Mouse (Mus musculus) ovary, postnatal 36 days (tissue): Measurements from ENCODE around the gene Uchl1.

Experiments
- DNase-seq: peaks from one replicate; pipeline ENCODE4 v3.0.0; 2022; ENCODE audit warnings: low spot score, mixed read lengths

The Uchl1 gene

DNA sequence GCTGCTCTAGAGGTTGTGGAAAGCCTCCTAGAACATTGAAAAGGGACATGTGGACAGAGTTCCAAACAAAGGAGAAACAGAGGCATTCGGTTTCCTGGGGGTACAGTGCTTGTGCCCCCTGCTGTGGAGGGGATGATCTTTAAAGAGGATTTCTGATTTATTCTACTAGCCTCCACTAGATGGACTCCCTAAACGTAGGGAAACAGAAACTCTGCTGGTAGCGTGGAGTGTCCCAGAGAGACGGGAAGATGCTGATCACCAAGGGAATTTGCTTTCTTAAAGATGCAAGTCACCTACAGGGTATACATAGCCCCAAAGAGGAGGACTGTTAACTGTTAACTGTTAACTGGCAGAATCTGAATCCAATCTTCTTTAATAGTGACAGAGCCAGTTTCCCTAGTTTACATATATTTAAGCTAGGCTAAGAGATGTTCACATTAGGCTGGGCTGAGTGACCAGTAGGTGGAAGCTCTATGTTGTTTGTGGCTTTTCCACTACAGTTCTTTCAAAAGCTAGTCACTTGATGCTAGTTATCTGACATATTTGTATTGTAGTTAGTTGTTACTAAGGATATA lies 34.6 kb downstream of the Uchl1 start:
- DNase-seq, result no peak

DNA sequence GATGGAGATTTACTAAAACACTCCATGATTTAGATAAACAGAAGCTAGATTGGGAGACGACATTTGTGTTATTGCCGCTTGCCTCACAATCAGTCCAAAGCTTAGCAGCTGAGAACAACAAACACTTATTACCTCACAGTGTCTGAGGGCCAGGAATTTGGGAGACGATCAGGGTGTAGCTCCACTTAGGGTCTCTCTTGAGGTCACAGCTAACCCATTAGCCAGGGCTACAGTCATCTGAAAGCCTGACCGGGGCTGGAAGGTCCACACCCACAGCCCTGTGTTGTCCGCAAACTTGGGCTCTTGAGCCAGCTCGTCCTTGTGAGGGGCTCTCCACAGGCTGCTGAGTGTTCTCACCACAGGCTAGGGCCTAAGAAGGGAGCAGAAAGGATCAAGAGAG lies 36.9 kb downstream of the Uchl1 start:
- no peak for DNase-seq

DNA sequence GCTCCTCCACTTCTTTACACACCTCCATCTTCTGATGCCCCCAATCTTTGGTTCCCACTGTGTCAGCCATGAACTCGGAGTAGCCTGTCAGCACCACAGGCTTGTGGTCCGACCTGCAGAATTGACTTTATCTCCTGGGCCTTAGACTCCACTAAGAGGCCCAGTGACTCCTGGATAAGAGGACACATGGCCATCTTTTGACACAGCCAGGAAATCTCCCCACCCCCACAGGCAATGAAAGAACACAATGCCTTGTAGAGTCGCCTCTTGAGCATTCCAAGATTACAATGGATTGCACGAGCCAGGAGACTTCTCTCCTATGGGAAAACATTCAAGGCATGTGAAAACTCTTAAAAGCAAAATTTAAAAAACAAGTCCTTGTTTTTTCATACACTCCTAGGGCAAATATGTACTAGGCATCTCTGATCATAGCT lies 39.6 kb downstream of the Uchl1 start:
- no peak for DNase-seq

DNA sequence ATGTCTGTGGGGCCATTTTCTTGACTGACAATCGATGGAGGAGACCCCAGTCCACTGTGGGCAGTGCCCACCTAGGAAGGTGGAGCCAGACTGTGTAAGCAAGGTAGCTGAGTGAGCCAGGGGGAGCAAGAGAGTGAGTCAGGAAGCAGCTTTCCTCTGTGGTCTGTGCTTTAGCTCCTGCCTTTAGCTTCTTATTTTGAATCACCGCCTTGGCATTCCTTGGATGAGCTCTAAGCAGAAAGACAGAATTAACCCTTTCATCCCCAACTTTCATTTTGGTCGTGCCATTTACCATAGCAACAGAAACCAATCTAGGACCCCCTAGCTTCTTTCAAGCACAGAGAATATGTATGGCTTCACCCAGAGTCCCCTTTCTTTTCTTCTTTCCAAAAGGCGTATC lies 42.0 kb downstream of the Uchl1 start:
- no peak for DNase-seq

DNA sequence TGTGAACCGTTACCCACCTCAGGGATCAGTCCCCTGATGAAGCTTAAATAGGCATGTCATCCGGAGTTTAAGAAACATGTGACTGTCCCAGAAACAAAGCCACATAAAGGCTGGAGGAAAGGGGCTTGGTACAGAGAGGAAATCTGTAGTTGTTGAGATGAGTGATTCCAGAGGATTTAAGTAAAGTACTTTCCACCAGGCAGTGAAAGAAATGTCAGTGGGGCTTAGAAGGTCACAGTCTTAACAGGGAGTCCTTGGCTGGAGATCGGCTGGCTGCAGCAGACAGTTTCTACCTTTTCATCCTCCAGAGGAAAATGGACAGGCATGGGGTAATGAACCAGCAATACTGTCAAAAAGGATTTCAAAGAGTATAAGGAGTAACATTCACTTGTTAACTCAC lies 42.5 kb downstream of the Uchl1 start:
- DNase-seq, result no peak

DNA sequence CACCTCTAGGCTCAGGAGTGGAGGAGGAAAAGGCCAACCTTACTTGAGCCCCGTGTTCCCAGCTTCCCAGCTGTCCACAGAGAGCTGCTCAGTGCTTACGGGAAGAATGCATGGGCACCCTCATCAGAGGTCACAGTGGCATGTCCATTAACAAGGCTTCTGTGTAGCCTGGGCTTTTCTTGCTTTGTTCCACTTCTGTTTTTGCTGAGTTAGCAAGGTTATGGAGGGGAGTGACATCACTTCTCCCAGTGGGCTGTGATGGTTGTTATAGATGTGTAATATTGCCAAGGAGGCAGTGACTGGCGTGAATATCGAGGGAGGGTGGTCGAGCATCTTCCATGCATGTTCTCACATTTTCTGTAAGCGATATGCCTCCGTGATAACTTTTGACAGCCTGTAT lies 43.0 kb downstream of the Uchl1 start:
- DNase-seq, result no peak

DNA sequence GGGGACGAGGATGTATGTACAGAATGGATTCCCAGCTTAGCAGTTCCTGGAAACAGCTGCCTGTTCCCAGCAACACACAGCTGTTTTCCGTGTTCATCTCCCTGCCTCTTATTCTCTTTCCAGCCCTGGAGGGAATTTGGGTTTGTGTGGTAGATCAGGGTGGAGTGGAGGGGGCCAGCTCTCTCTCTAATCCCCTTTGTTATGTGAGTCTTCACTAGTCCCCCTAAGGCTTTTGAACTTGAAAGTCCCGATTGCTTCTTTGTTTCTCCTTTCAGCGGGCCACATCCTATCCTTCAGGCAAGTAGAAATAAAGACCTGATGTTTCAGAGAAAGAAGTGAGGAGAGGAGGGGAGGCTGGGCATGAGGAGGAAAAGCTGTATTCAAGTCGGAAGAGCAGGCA lies 45.0 kb downstream of the Uchl1 start:
- no peak for DNase-seq

DNA sequence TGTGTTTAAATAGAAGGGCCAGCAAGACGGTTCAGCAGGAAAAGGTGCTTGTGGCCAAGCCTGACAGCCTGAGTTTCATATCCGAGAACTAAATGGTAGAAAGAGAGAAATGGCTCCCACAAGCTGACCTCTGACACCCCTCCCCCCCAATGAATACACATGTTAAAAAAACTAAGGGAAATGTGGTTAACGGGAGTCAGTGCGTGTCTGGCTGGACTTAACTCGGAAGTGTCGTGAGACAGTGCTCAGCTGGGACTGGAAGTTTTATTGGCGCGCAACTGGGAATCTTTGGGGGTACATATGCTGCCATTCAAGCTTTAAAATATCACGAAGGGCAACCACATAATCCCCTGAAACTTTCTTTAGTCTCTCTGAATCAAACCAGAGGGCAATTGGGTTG lies 46.7 kb downstream of the Uchl1 start:
- no peak for DNase-seq

DNA sequence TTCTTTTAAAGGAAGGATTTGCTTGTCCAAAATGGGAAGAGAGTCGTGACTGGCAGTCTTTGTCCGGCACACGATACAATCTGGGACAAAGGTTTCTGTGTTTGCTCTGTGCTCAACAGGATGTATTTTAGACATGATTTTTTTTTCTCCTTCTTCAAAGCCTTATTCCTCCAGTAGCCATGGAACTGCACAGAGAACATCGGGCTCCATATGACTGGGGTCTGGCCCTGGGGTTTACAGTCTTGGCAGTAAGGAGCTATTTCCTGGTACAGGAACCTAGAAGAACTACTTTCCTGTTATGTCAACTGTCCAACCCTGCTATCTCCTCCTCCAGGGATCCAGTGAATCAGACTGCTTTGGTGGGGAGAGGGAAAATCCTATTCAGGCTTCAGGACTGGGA lies 47.1 kb downstream of the Uchl1 start:
- no peak for DNase-seq

DNA sequence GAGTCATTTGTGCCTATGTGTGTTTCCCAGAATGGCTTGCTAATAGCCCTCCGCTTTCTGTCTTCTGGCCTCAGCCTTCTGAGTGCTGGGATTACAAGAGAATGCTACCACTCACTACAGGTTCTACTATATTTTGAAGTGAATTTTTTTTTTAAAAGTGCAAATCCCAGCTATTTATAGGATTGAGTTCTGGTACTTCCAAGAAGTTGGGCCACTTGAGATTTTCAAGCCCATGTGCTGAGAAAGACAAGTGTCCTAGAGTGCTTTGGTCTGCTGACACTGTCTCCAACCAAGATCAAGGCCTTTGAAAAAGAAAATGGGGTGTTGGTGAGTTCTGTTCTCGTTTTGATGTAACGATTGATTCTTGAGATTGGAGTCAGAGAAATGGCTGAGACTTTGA lies 47.7 kb downstream of the Uchl1 start:
- DNase-seq, result no peak

DNA sequence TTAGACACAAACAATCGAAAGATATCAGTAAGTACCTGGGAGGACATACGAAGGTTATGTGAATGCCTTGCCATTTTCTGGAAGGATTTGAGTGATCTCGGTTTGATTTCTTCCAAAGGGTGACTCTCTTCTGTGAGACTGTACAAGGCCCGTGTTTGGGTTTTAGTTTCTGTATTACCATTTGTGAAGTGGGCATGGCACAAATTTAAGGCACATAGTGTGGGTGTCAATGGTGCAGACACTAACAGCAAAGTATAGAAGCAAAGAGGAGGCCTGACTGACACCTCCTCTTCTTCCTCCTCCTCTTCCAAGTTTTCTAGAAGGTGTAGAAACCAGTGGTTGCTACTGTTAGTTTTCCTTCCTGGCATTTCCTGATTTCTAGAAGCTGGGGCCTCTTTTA lies 53.4 kb downstream of the Uchl1 start:
- no peak for DNase-seq

DNA sequence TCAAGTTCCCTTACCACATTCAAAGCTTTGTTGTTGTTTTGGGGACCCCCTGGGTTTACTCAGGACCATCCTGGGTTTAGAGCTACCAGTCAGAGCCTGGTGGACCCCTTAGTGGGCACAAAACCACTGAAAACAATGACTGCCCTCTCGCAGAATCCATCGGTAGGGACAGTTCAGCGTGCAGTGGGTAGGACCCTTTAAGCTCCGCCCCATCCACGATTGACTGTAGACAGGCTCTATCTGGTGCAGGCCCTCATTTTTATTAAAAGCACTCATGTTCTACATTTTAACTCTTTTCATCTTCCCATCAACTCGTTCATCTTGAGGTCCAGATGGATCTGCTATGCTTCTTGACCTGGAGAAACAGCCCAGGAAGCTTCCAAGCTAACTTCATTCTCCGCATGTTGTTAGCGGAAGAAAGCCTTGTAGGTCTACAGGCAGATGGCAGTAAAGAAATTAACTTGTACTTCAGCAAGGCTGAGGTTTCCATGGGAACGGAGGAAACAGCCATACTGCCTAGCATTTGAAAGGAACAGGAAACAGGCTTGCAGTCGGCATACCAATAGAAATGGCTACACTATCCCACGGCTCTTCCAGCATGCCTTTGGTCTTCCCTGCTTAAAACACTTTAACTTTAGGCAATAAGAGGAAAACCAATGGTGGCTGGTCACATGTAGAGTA lies 54.9 kb downstream of the Uchl1 start:
- DNase-seq, result peak; percentile 5

DNA sequence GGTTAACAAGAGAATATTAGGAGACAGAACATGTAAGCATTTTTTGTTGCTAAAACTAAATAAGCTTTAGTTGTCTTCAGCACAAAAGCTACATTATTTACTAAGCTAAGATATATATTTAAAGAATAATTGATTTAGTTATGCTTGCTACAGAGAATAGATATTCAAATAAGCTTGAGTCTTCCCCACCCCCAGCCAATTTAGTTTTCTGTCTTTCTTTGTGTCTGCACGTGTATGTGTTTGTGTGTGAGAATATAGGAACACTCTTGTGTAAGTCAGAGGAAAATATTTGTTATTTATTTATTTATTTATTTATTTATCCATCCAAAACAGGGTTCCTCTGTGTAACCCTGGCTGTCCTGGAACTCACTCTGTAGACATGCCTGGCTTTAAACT lies 55.4 kb downstream of the Uchl1 start:
- no peak for DNase-seq

DNA sequence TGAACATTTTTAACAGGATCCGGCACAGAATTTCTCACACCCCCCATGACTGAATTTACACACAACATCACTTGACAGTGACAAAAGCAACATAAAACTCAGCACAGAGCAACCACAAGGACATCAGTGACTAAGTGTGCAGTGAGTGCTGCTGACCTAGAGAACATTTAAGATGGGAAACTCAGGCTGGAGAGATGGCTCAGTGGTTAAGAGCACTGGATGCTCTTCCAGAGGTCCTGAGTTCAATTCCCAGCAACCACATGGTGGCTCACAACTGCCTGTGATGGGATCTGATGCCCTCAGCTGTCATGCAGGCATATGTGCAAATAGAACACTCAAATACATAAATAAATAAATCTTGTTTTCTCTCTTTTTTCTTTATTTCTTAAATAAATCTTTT lies 57.7 kb downstream of the Uchl1 start:
- no peak for DNase-seq
